Mouse (Mus musculus) kidney, postnatal 4 days (tissue): ENCODE measurements around the gene Pde1a.
A peak's percentile ranks its signal among the peaks of the same experiment; 100 is the strongest.

ENCODE experiments used
- DNase-seq, 2 experiments: peaks; one replicate each; pipeline ENCODE4 v3.0.0; 2021; ENCODE audit warnings: mixed read lengths in 2 of 2

Gene Pde1a

GRCm38 (mm10) chr2:80128861-80129698 is at the start of gene Pde1a:
Pde1a (minus strand) TSS chr2:80129458.
- DNase-seq: peak; percentile 11 to 22

- no peak for DNase-seq
Observed at GRCm38 (mm10) chr2:80178608-80179280, 49.5 kb upstream of the Pde1a start.

- DNase-seq: no peak
Observed at GRCm38 (mm10) chr2:80178154-80178553, 48.9 kb upstream of the Pde1a start.

GRCm38 (mm10) chr2:80168103-80168502 is 38.8 kb upstream of the Pde1a start:
- DNase-seq: no peak

GRCm38 (mm10) chr2:80158784-80159183 is 29.5 kb upstream of the Pde1a start:
- no peak for DNase-seq

GRCm38 (mm10) chr2:80158196-80158595 is 28.9 kb upstream of the Pde1a start:
- DNase-seq: no peak

- no peak for DNase-seq
Observed at GRCm38 (mm10) chr2:80150019-80150418, 20.8 kb upstream of the Pde1a start.

- DNase-seq: no peak
Observed at GRCm38 (mm10) chr2:80149332-80149731, 20.1 kb upstream of the Pde1a start.

GRCm38 (mm10) chr2:80135076-80135475 is 5.8 kb upstream of the Pde1a start:
- DNase-seq: no peak

- DNase-seq: no peak
Observed at GRCm38 (mm10) chr2:80132677-80133076, 3.4 kb upstream of the Pde1a start.

GRCm38 (mm10) chr2:80126663-80127062 is 2.6 kb downstream of the Pde1a start:
- DNase-seq: no peak

- no peak for DNase-seq
Observed at GRCm38 (mm10) chr2:80086891-80087290, 42.4 kb downstream of the Pde1a start.

- DNase-seq: no peak
Observed at GRCm38 (mm10) chr2:80080090-80080821, 49.0 kb downstream of the Pde1a start.

- no peak for DNase-seq
Observed at GRCm38 (mm10) chr2:80079618-80080017, 49.6 kb downstream of the Pde1a start.

- no peak for DNase-seq
Observed at GRCm38 (mm10) chr2:80076323-80076722, 52.9 kb downstream of the Pde1a start.

- peak; percentile 12 to 37 for DNase-seq
Observed at GRCm38 (mm10) chr2:80074531-80074930, 54.7 kb downstream of the Pde1a start.

GRCm38 (mm10) chr2:80074046-80074445 is 55.2 kb downstream of the Pde1a start:
- no peak for DNase-seq

GRCm38 (mm10) chr2:80073426-80073825 is 55.8 kb downstream of the Pde1a start:
- DNase-seq: no peak

GRCm38 (mm10) chr2:80069745-80070144 is 59.5 kb downstream of the Pde1a start:
- DNase-seq: no peak

- no peak for DNase-seq
Observed at GRCm38 (mm10) chr2:80066449-80066848, 62.8 kb downstream of the Pde1a start.

- no peak for DNase-seq
Observed at GRCm38 (mm10) chr2:80056062-80056461, 73.2 kb downstream of the Pde1a start.

GRCm38 (mm10) chr2:80054042-80054441 is 75.2 kb downstream of the Pde1a start:
- DNase-seq: no peak

- DNase-seq: no peak
Observed at GRCm38 (mm10) chr2:80046751-80047513, 82.3 kb downstream of the Pde1a start.
